Mouse (Mus musculus) left cerebral cortex, adult 8-10 months (tissue): ENCODE data around the gene Klhl29. TPM values are rescaled to one million over a fixed set of nuclear protein-coding genes. Genes with fewer than 3 reads are reported as not detected.

Experiments used
- DNase-seq, 2 experiments: peaks; one replicate each; pipeline ENCODE4 v3.0.0; 2022; ENCODE audit warnings: low spot score in 2 of 2
- total RNA-seq, 4 experiments: library from RNA; stranded (reverse); gene quantifications; 2 replicates each; pipeline ENCODE4 v1.2.4; 2022

The Klhl29 gene
- total RNA-seq = 10 to 100 TPM; 31.5 to 36.0 (median 32.7) TPM

- peak; percentile 67 to 80 for DNase-seq
Measured at GRCm38 (mm10) chr12:5375616-5376461, at the start of gene Klhl29. Gene Klhl29, minus strand, starts transcription at chr12:5375682.

- no peak for DNase-seq
Measured at GRCm38 (mm10) chr12:5425276-5425675, 49.8 kb upstream of the Klhl29 start.

- DNase-seq = no peak
Measured at GRCm38 (mm10) chr12:5415806-5416205, 40.3 kb upstream of the Klhl29 start.

GRCm38 (mm10) chr12:5413976-5414375 lies 38.5 kb upstream of the Klhl29 start:
- DNase-seq = no peak

- no peak for DNase-seq
Measured at GRCm38 (mm10) chr12:5411761-5412537, 36.5 kb upstream of the Klhl29 start.

GRCm38 (mm10) chr12:5411346-5411745 lies 35.9 kb upstream of the Klhl29 start:
- no peak for DNase-seq

- peak; percentile 75 to 78 for DNase-seq
Measured at GRCm38 (mm10) chr12:5410391-5411115, 35.1 kb upstream of the Klhl29 start.

GRCm38 (mm10) chr12:5407175-5407574 lies 31.7 kb upstream of the Klhl29 start:
- DNase-seq = no peak

GRCm38 (mm10) chr12:5397423-5397822 lies 21.9 kb upstream of the Klhl29 start:
- DNase-seq = no peak

- DNase-seq = no peak
Measured at GRCm38 (mm10) chr12:5395188-5395587, 19.7 kb upstream of the Klhl29 start.

- no peak for DNase-seq
Measured at GRCm38 (mm10) chr12:5387112-5387511, 11.6 kb upstream of the Klhl29 start.

- no peak for DNase-seq
Measured at GRCm38 (mm10) chr12:5386688-5387087, 11.2 kb upstream of the Klhl29 start.

GRCm38 (mm10) chr12:5381694-5382093 lies 6.2 kb upstream of the Klhl29 start:
- DNase-seq = no peak

GRCm38 (mm10) chr12:5374684-5375615 lies 532 bp downstream of the Klhl29 start:
- DNase-seq = peak in 1 of 2 experiments; percentile 54

- DNase-seq = peak in 1 of 2 experiments; percentile 47
Measured at GRCm38 (mm10) chr12:5374196-5374683, 1.2 kb downstream of the Klhl29 start.

- DNase-seq = peak in 1 of 2 experiments; percentile 49
Measured at GRCm38 (mm10) chr12:5373641-5374195, 1.8 kb downstream of the Klhl29 start.

GRCm38 (mm10) chr12:5369396-5369795 lies 6.1 kb downstream of the Klhl29 start:
- DNase-seq = no peak

- DNase-seq = no peak
Measured at GRCm38 (mm10) chr12:5364836-5365235, 10.6 kb downstream of the Klhl29 start.

- no peak for DNase-seq
Measured at GRCm38 (mm10) chr12:5363961-5364634, 11.4 kb downstream of the Klhl29 start.
